Mouse (Mus musculus) testis, adult 10 weeks (tissue): ENCODE measurements around the gene Dnase1l3. TPM values are rescaled to one million over a fixed set of nuclear protein-coding genes. Genes with fewer than 3 reads are reported as not detected.

Source experiments
- polyA plus RNA-seq: library from polyadenylated mRNA; stranded (reverse); fragments of 350-450 nt; fragmentation: Illumina TruSeq; extraction: RNeasy Lipid Tissue Mini Kit (QIAGEN cat#74804); gene quantifications from one replicate; pipeline ENCODE4 v1.2.3, GENCODE M21; 2014; ENCODE audit warnings: low read depth, low replicate concordance

Gene Dnase1l3
- polyA plus RNA-seq, result 0.62 TPM

GRCm38 (mm10) chr14:7994271-7994767 lies at the start of gene Dnase1l3:
Gene Dnase1l3 (minus strand): TSS chr14:7994573.

GRCm38 (mm10) chr14:8002432-8003092 lies 8.2 kb upstream of the Dnase1l3 start, which contains the start of gene Abhd6:
Gene Abhd6 (plus strand): TSS chr14:8002902.

GRCm38 (mm10) chr14:7957049-7957448 lies 37.3 kb downstream of the Dnase1l3 start, which contains the start of gene Gm45521:
Gene Gm45521 (plus strand): TSS chr14:7957288.

Other genes starting within 250 kb of the Dnase1l3 start
- gene Gm26661, start 203.0 kb downstream of the Dnase1l3 start, polyA plus RNA-seq, result not detected
- gene Flnb, start 176.6 kb downstream of the Dnase1l3 start, polyA plus RNA-seq, result 2.1 TPM
- 1.1 TPM for gene Gm45521, start 37.3 kb downstream of the Dnase1l3 start, polyA plus RNA-seq
- 12.3 TPM for gene Abhd6, start 8.3 kb upstream of the Dnase1l3 start, polyA plus RNA-seq
- 17.7 TPM for gene Rpp14, start 85.8 kb upstream of the Dnase1l3 start, polyA plus RNA-seq
- 45.4 TPM for gene Pxk, start 103.6 kb upstream of the Dnase1l3 start, polyA plus RNA-seq
- gene Pdhb, start 178.5 kb upstream of the Dnase1l3 start, polyA plus RNA-seq, result 242 TPM
- gene Kctd6, start 219.6 kb upstream of the Dnase1l3 start, polyA plus RNA-seq, result 5.8 TPM